In the genomic region with DNA sequence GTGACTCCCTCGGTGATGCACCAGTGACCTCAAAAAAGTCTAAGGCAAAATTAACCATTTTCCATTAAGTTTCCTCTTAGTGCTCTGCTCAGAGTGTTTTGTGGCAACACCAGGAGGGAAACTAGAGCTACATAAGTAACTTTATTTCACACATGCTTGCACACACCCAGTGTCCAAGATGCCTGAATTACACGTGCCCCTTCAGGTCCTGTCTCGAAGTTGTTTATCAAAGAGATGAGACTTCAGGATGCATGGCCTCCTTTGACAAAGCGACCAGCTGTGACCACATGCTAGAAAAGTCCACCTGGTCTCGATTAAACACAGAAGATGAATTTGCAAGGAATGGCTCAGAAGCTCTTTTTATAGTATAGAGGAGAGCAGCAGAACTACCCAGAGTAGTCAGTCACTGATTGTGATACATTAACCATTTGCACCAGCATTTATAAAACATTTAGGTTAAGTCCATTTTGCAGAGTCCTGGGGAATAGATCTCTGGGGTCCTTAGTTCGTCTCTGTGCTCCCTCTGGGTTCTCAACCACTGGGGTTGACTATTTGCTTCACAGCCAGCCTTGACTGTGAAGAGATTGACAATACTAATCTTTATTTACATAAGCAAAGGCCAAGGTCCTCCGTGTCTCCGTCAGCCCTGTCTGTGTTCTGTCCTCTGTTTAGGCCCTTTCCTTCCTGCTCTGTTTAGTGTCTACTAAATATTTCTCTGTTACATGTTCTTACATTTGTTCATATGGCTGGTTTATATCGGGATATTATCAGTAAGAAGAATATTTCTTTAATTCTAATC, we compare ENCODE assay signal across 18 mouse cellular contexts.
DNase-seq lines count a peak whose midpoint lies in the region; ATAC-seq and TF ChIP-seq lines count a peak whose summit lies in the region.
"Had no signal": no experiment of that assay in that cellular context is flagged by ENCODE, and none has a peak within 500 bp of the region (broad histone marks: within the 10 kb centered on the region; RNA-seq: fewer than 3 reads in every experiment).

No protein-coding gene starts in this region.

- no peaks in the 10 kb centered on the region for H3K36me3 ChIP-seq in lung, postnatal 0 days (ENCODE audit: insufficient read depth, low read length)
- H3K36me3 ChIP-seq in liver, embryonic 11.5 days (ENCODE audit: control insufficient read depth, insufficient read depth, low read length): no peaks in the 10 kb centered on the region
- no peaks in the 10 kb centered on the region for H3K36me3 ChIP-seq in forebrain, embryonic 10.5 days (replicated peaks)
- H3K36me3 ChIP-seq: forebrain, embryonic 15.5 days; hindbrain, embryonic 10.5 days had no signal

- intact Hi-C loops in heart, postnatal 25 days (cut with DNase I): no loop called here

- 42% methylated on average over 9 of the region's 9 CpGs for WGBS in lung, postnatal 0 days
- 52% methylated on average over 9 of the region's 9 CpGs for WGBS in liver, embryonic 11.5 days
- WGBS in forebrain, embryonic 10.5 days: 64% methylated on average over 9 of the region's 9 CpGs

- TF ChIP-seq CTCF in lung, postnatal 0 days (IDR thresholded peaks at IDR 0.05): no peak

- H3K4me3 ChIP-seq in lung, postnatal 0 days (ENCODE audit: low read depth, low read length): no peak overlapping the region
- H3K4me3 ChIP-seq in liver, embryonic 11.5 days (ENCODE audit: low read depth, low read length): no peak overlapping the region
- H3K4me3 ChIP-seq in forebrain, embryonic 10.5 days: no peak overlapping the region
- H3K4me3 ChIP-seq: forebrain, embryonic 15.5 days; hindbrain, embryonic 10.5 days had no signal

- no peak overlapping the region for H3K4me2 ChIP-seq in lung, postnatal 0 days (replicated peaks; ENCODE audit: low read depth, low read length)
- no peak overlapping the region for H3K4me2 ChIP-seq in liver, embryonic 11.5 days
- H3K4me2 ChIP-seq: forebrain, embryonic 15.5 days; midbrain, embryonic 11.5 days had no signal

- TF ChIP-seq EP300 in lung, postnatal 0 days (IDR thresholded peaks at IDR 0.05): no peak

- ATAC-seq in lung, postnatal 0 days: no peak
- peak; percentile 63 for ATAC-seq in liver, embryonic 11.5 days (replicated peaks; ENCODE audit: low FRiP score)
- ATAC-seq: forebrain, embryonic 15.5 days had no signal

- H3K9me3 ChIP-seq in lung, postnatal 0 days (ENCODE audit: low read length): no peaks in the 10 kb centered on the region
- no peaks in the 10 kb centered on the region for H3K9me3 ChIP-seq in liver, embryonic 11.5 days (ENCODE audit: control insufficient read depth, low read length)
- no peaks in the 10 kb centered on the region for H3K9me3 ChIP-seq in forebrain, embryonic 10.5 days
- H3K9me3 ChIP-seq: forebrain, embryonic 15.5 days; hindbrain, embryonic 10.5 days had no signal

- H3K27me3 ChIP-seq in lung, postnatal 0 days (replicated peaks; ENCODE audit: insufficient read depth, low read length): no peaks in the 10 kb centered on the region
- H3K27me3 ChIP-seq in liver, embryonic 11.5 days (replicated peaks; ENCODE audit: control insufficient read depth, insufficient read depth, low read length): no peaks in the 10 kb centered on the region
- no peaks in the 10 kb centered on the region for H3K27me3 ChIP-seq in forebrain, embryonic 10.5 days (ENCODE audit: poor library complexity, severe bottlenecking)
- H3K27me3 ChIP-seq: forebrain, embryonic 15.5 days had no signal

- no peak overlapping the region for H3K27ac ChIP-seq in lung, postnatal 0 days (ENCODE audit: low read length)
- no peak overlapping the region for H3K27ac ChIP-seq in liver, embryonic 11.5 days (ENCODE audit: low read depth, low read length)
- no peak overlapping the region for H3K27ac ChIP-seq in forebrain, embryonic 10.5 days
- H3K27ac ChIP-seq: forebrain, embryonic 15.5 days; hindbrain, embryonic 10.5 days; macrophage had no signal

- H3K4me1 ChIP-seq in lung, postnatal 0 days (ENCODE audit: insufficient read depth, low read depth, low read length): no peaks in the 10 kb centered on the region
- H3K4me1 ChIP-seq in liver, embryonic 11.5 days (replicated peaks; ENCODE audit: control insufficient read depth, insufficient read depth, low read length): no peaks in the 10 kb centered on the region
- peaks cover 12% of the 10 kb centered on the region for H3K4me1 ChIP-seq in forebrain, embryonic 10.5 days
- H3K4me1 ChIP-seq: forebrain, embryonic 15.5 days; hindbrain, embryonic 10.5 days had no signal

- H3K9ac ChIP-seq in lung, postnatal 0 days (replicated peaks; ENCODE audit: low read depth): no peak overlapping the region
- H3K9ac ChIP-seq in liver, embryonic 11.5 days (ENCODE audit: low read depth, low read length): no peak overlapping the region
- H3K9ac ChIP-seq: forebrain, embryonic 15.5 days had no signal

- DNase-seq in heart, adult 11 months: peak; percentile 49
- no peak for DNase-seq in heart, postnatal 25 days (ENCODE audit: low spot score)
- DNase-seq in lung, postnatal 0 days (ENCODE audit: low spot score): peak; percentile 30
- DNase-seq in lung, postnatal 14 days: no peak
- no peak for DNase-seq in liver, embryonic 11.5 days (ENCODE audit: low spot score)
- peak; percentile 26 for DNase-seq in mesoderm, embryonic 11.5 days (ENCODE audit: low read depth, low spot score)
- DNase-seq in B cell, adult 2 months: no peak
- DNase-seq in forebrain, embryonic 10.5 days (ENCODE audit: extremely low spot score, low spot score): no peak
- DNase-seq: cerebellum, postnatal 10 days; gastrocnemius, postnatal 36 days; kidney, postnatal 36 days; left cerebral cortex, postnatal 4 days; right cerebral cortex, adult 18-20 months; thymus, postnatal 36 days had no signal

Comparison
In these comparisons a context has a peak if more than half of its experiments do, and no peak if none do; other contexts are left out.
1. DNase-seq: peak in heart, adult 11 months (single experiment), lung, postnatal 0 days (single experiment) and mesoderm, embryonic 11.5 days (single experiment); none in heart, postnatal 25 days (single experiment), lung, postnatal 14 days (single experiment), liver, embryonic 11.5 days (single experiment), B cell, adult 2 months (0 of 2) and forebrain, embryonic 10.5 days (single experiment).